Mouse (Mus musculus) brain, embryonic 18.5 days (tissue): ENCODE results near the gene Dcaf1.

ENCODE experiments used
- DNase-seq: peaks from one replicate; pipeline ENCODE4 v3.0.0-alpha.2; 2012; ENCODE audit warnings: low read depth, low spot score

Dcaf1 gene

DNA sequence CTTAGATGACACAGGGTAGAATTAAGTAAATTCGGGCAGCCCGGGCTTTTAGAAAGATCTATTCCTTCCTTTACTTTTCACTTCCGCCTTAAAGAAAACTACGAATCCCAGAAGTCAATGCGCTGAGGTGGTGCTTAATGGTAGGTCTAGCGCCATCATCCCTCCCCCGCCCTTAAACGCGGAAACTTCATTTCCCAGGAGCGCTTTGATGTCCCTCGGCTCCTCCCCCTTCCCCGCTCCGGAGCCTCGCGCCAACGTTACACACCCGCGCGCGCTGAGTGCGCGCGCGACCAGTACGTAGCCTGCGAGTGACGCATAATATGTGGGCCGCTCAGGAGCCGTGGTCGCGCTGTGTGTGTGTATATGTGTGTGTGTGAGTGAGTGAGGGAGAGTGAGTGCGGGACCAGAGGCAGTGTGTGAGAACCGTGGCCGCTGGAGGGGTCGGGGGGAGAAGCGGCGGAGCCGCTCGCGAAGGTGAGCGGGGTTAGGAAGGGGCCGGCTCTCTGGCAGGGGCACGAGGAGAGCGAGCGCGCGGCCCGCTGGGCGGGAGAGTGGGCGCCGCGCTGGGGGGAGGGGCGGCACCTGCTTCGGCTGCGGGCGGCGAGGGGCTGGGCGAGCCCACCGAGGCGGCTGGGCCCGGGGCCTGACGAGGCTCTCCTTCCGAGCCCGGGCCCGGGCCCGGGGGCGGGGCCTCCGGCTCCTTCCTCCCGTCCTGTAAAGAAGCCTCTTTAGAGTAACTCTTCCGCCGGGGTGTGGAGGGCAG, at the start of gene Dcaf1:
Gene Dcaf1 (plus strand): TSS at position 257 of the 763 bp plus-strand sequence.
- DNase-seq = peak; percentile 99

- no peak for DNase-seq
These were observed 45.6 kb upstream of the Dcaf1 start for GRCm38 (mm10) chr9:106776116-106776515.

DNA sequence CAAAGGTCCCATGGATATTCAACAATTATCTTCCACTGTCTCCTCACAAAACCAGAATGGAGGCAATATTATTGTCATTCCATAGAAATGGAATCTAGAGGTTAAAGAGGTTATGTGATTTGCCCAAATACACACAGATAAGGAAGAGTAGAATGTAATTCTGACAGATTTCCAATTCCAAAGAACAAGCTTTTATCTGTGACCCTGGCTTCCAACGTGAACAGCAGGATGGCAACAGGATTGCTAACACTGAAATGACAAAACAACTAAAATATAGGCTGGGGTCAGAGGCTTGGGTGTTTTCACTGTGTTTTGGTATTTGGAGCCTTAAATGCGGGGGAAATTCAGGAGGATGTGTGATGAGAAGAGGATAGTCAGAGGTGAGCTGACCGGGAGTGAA, 44.3 kb upstream of the Dcaf1 start:
- DNase-seq = no peak

- DNase-seq = no peak
These were observed 43.4 kb upstream of the Dcaf1 start for GRCm38 (mm10) chr9:106778319-106778718.

- DNase-seq = no peak
These were observed 41.6 kb upstream of the Dcaf1 start for GRCm38 (mm10) chr9:106780086-106780485.

DNA sequence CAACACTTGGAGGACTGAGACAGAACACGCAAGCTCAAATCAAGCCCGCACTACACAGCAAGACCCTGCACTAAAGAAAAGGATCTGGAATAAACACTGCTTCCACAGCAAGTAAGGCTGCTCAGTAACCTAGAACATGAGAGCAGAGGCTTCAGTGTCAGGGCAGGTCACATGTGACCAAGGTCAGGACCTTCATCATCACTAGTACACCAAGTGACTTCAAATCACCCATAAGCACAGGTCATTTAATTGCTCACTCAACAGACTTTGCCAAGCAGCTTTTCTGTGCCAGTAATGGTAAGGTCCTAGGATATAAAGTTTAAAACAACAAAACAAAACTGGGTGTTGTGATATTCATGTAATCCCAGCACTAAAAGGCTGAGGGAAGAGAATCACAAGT, 38.1 kb upstream of the Dcaf1 start:
- no peak for DNase-seq

GRCm38 (mm10) chr9:106785206-106785605, 36.5 kb upstream of the Dcaf1 start:
- no peak for DNase-seq

DNA sequence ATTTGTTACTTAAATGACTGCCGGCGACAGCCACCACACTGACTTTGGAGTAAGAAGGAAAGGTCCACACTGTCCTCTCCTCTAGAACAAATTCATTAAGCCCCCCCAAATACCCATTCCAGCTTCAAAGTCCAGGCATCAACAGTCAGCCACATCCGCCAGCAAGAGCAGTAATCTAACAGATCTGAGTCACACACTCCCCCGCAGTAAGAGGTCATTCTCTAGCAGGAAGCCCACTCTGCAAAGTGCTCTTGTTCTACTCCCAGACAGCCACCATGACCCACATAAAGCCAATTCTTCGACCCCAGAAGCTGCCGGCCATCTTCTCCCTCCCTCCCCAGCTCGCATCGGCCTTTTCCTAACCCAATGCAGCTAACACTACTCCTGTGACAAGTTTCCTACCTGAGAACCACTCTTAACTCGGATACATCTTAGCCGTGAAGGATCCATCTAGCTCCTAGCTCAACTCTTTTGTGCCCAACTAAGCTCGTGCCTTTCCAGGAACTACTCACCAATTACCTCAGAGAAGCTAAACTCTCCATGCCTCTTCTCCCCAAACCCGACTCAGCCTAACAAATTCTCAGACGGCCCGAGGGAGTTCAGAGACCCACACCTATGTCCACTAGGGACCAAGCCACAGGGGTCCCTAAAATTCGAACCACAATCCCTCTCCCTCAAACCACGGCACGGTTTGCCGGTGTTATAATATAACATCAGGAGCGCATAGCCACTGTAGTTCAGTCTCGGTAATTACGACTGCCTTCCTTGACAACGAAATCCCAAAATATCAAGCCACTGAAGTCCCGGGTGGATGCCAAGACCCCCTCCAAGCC, 33.5 kb upstream of the Dcaf1 start:
- DNase-seq = no peak

- peak; percentile 60 for DNase-seq
These were observed 32.8 kb upstream of the Dcaf1 start, which contains the start of gene Rad54l2 for GRCm38 (mm10) chr9:106788812-106789321. Rad54l2 (minus strand) TSS chr9:106789194.

DNA sequence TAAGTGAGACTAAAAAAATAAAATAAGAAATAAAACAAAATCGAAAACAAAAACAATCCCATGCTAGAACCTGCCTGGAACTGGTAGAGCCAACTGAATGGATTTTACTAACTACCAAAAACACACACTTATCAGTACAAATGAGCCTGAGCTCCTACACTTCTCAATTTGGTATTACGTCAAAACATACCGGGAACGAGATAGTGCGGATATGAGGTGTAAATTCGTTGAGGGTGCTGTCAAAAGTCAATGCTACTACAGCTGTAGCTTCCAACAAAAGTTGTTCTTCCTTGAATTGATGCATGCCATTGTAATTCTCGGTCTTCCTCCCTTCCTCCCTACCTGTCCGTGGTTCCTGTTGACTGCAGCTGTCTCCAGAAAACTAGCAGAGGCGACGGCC, 32.3 kb upstream of the Dcaf1 start:
- no peak for DNase-seq

DNA sequence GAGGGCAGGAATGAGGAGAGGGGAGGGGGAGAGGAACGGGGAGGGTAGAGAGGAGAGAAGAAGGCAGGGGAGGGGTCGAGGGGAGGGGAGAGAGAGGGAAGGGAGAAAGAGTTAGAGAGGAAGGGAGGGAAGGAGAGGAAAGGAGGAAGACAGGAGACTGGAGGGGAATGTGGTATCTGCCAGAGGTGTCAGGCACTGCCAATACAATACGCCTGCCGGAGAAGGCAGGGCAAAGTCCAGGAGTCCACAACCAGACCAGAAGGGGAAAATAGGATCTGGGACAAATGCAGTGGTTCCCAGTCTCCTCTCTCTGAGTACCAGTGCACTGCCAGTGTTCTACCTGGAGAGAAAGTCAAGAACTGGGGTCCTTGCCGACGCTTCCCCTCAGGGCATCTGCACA, 30.8 kb upstream of the Dcaf1 start:
- no peak for DNase-seq

- DNase-seq = no peak
These were observed 15.2 kb upstream of the Dcaf1 start for GRCm38 (mm10) chr9:106806503-106806902.

GRCm38 (mm10) chr9:106818191-106818590, 3.5 kb upstream of the Dcaf1 start:
- no peak for DNase-seq

DNA sequence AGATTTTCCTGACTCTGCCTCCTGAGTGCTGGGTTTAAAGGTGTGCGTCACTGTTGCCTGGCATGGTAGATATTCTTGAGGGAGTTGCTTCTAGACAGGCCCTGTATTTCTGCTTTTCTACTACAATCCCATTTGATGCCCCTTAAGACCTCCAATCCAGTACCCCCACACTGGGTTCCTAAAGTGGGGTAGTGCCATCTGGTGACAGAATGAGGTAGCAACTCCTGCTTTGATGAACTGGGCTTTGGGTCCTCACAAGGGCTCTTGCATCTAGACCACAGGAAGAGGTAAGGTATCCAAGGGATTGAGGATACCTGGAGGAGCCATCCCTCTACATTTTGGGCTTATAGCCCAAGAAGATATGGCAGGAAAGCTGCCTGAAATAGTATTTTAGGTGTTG, 2.5 kb upstream of the Dcaf1 start:
- no peak for DNase-seq

DNA sequence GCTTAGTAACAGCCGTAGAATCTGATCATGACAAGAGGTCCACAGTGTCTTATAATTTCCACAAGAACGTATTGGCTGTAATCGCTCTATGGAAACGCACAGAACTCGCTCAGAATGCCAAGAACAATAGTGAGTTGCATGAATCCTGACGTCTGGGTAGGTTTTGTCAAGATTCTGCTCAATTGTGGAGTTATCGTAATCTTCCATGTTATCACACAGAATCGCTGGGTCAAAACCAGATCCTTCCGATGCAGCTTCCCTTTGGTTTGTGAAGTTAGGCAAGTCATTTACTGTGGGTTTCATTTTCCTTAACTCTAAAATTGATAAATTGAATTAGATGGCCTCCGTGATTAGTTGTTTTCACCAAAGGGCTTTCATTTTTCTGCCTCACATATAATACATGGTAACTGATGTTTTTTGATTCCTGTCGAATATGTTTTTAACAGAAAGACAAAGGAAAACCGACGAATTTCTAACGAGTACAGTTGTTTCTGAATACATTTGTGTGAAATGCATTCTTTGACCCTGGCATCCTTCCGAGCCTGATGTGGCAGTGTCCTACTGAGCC, 540 bp upstream of the Dcaf1 start:
- no peak for DNase-seq

GRCm38 (mm10) chr9:106822381-106823104, 869 bp downstream of the Dcaf1 start:
- peak; percentile 30 for DNase-seq

DNA sequence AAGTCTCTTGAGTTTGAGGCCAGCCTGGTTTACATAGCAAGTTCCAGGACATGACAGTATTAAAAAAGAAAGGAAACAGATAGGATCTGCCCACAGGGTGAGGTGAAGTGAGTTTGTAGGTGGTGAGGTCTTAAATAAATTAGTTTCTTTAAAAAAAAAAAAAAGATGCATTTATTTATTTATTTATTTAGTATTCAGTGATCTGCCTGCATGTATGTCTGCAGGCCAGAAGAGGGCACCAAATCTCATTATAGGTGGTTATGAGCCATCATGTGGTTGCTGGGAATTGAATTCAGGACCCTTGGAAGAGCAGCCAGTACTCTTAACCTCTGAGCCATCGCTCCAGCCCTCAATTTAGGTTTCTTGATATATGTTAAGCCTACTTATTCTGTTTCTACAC, 18.9 kb downstream of the Dcaf1 start:
- DNase-seq = no peak

DNA sequence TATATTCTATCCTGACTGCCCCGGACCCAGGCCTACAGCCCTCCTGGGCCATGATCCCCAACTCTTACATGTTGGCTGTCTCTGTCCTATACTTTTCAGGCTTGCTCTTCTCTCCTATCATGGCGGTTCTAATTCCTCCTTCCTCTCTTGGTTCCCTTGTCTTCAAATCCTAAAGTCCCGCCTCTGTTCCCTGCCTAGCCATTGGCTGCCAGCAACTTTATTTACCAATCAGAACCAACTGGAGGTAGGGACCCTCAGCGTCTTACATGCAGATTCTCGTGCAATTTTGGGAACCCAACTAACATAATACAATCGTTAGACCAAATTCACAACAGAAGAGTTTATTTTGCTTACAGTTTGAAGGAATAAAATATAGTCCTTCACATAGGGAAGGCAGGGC, 21.1 kb downstream of the Dcaf1 start:
- no peak for DNase-seq

- DNase-seq = no peak
These were observed 35.0 kb downstream of the Dcaf1 start for GRCm38 (mm10) chr9:106856664-106857063.

DNA sequence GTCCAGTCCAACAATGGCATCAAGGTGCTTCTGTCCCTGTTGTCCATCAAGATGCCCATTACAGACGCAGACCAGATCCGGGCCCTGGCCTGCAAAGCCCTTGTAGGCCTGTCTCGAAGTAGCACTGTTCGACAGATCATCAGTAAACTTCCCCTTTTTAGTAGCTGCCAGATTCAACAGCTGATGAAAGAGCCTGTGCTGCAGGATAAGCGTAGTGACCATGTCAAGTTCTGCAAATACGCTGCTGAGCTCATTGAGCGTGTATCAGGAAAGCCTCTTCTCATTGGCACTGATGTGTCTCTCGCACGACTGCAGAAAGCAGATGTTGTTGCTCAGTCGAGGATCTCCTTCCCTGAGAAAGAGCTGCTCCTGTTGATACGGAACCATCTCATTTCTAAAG, 36.4 kb downstream of the Dcaf1 start:
- DNase-seq = no peak

DNA sequence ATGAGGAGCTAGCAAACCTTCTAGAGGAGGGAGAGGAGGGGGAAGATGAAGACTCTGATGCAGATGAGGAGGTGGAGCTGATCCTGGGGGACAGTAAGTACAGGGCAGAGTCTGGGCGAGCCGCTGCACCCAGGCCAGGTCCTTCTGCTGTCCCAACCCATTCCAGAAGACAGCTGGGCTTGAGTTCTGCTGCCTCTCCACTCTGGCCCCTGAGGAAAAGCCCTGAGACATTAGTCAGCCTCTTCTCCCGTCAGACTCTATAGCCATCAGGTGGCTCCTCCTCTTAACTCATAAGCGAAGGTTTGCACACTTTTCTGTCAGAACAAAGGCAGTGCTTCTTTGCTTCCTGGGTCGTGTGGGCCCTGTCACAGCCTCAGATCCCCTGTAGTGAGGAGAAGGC, 52.5 kb downstream of the Dcaf1 start:
- DNase-seq = no peak

- no peak for DNase-seq
These were observed 55.0 kb downstream of the Dcaf1 start for GRCm38 (mm10) chr9:106876666-106877065.
